Mouse (Mus musculus) urinary bladder, adult 2 months (tissue): Measurements from ENCODE around the gene Olfr1356. TPM values are rescaled to one million over a fixed set of nuclear protein-coding genes. Genes with fewer than 3 reads are reported as not detected.
"Not testable (repeated sequence)": the region's sequence is repeated elsewhere in the genome, so short reads cannot be mapped to it uniquely, and the experiment has no call there.

Experiments
- DNase-seq: peaks from one replicate; pipeline ENCODE4 v3.0.0; 2022; ENCODE audit warnings: low spot score
- polyA plus RNA-seq: library from polyadenylated mRNA; depleted of rRNA; stranded (reverse); fragments of >200 nt; gene quantifications from 2 replicates; pipeline ENCODE4 v1.2.3, GENCODE M21; 2012; rRNA removed

The Olfr1356 gene
- polyA plus RNA-seq = not detected in 2 replicates

DNA sequence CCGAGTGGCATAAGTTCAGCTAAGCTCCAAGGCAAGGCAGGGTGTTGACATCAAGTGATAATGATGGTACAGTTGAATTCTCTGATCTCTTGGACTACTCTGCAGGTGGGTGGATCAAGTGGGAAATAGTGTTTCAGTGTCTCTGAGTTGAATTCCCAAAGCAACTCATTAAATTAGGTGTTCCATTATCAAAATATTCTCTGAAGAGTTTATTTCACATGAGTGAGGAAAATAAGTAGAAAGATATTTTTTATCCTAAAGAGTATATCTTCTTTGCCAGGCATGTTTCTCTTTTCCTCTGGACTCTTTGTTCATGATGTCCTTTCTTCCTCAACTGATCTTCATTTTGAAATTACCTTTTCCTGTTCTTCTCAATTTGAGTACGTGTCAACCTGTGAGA lies at the start of gene Olfr1356:
Gene Olfr1356 (minus strand): TSS at position 101 of the 400 bp plus-strand sequence.
- DNase-seq = no peak

DNA sequence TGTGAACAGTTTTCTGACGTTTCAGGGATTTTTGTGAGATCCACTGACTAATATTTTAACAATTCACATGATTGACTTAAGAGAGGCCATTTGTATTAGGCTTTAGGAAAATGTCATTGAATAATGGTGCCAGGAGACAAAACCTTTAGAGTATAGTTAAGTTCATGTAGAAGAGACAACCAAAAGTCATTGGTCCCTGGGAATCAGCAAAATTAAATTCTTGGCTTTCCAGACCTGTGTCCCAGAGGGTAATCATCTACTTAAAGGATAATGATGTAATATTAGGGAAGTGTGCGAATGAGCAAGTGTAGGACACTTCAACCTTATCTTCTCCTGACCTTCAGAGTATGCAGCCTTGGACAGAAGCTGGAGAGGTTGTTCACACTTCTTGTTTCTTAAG lies 23.3 kb upstream of the Olfr1356 start, which contains the start of gene Olfr1355:
Gene Olfr1355 (plus strand): TSS at position 301 of the 400 bp plus-strand sequence.
- DNase-seq = no peak

DNA sequence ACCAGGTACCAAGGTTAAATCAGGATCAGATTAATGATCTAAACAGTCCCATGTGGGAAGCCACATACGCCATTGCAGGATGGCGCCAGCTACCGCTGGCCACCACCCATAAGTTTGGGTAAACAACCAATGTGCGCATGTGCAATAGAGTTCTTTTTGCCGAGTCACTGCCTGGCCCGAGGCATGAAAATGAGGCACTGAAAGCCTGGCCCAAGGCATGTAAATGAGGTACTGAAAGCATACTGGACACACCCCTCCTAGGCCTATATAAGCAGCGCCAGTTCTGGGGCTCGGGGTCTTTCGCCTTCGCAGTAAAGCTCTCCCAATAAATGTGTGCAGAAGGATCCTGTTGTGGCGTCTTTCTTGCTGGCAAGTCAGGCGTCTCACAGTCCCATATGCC lies 11.5 kb downstream of the Olfr1356 start:
- not testable (repeated sequence) for DNase-seq

DNA sequence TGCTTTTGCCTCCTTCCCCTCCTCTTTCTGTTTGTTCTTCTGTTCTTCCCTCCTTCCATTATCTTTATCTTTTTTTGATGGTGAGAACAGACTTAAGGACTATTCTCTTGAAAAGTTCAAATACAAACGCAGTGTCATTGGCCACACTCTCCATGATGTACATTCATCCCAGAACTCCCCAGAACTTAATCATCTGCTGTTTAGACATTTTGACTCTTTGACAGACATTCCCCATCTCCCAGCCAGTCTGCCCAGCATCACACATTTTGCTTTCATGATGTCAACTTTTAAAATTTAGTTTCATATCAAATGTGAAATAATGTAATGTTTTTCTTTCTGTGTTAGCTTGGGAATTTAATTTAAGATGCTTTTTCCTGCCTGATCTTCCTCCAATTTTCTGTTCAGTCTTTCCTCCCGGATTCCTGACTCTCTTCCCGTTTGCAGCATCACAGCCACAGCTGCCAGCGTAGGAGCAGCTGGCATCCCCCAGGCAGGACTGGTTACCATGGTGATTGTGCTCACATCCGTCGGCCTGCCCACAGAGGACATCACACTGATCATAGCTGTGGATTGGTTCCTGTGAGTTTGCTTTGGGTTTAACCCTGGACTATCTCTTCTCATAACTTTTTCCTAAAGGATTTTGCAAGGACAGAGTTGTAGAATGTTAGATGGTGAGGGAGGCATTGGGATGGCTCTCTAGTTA lies 39.5 kb downstream of the Olfr1356 start:
- DNase-seq = no peak

DNA sequence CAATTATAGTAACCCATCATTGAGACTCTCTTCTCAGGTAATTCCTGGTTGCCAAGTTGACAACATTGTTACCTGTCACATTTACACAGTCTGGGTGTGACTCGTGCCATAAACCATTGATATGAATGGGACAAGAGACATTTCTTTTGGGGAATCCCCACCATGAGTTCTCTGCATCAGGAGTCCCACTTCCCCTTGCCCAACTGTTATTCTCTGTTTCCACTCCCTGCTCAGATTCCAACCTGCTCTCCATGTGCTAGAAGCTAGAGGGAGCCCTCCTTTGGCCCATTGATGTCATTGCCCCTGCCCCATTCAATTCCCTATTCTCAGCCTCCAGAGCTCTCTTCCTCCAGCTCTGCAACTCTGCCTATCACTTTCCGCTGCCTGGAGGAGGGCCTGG lies 50.5 kb downstream of the Olfr1356 start:
- DNase-seq = no peak

Other genes starting within 250 kb of the Olfr1356 start
- gene Olfr1357, start 234.1 kb downstream of the Olfr1356 start, polyA plus RNA-seq = not detected in 2 replicates
- gene Casp14, start 133.9 kb downstream of the Olfr1356 start, polyA plus RNA-seq = 0.09 TPM in 1 of 2 replicates, not detected in the other
- 0.03 TPM in 1 of 2 replicates, not detected in the other for gene Ccdc105, start 99.1 kb downstream of the Olfr1356 start, polyA plus RNA-seq
- gene Slc1a6, start 71.7 kb downstream of the Olfr1356 start, polyA plus RNA-seq = 1.3 and 1.4 TPM in 2 replicates
- not detected in 2 replicates for gene Olfr1355, start 23.4 kb upstream of the Olfr1356 start, polyA plus RNA-seq
- not detected in 2 replicates for gene Olfr1354, start 61.0 kb upstream of the Olfr1356 start, polyA plus RNA-seq
- not detected in 2 replicates for gene Olfr8, start 98.5 kb upstream of the Olfr1356 start, polyA plus RNA-seq
- gene Olfr1353, start 111.1 kb upstream of the Olfr1356 start, polyA plus RNA-seq = not detected in 2 replicates
- not detected in 2 replicates for gene Olfr1352, start 128.9 kb upstream of the Olfr1356 start, polyA plus RNA-seq
- not detected in 2 replicates for gene Olfr1351, start 160.3 kb upstream of the Olfr1356 start, polyA plus RNA-seq
- gene Olfr57, start 176.6 kb upstream of the Olfr1356 start, polyA plus RNA-seq = not detected in 2 replicates
- gene 2610008E11Rik, start 245.4 kb upstream of the Olfr1356 start, polyA plus RNA-seq = 11.1 and 14.0 TPM in 2 replicates